Mouse (Mus musculus): ENCODE measurements around the gene Iqcf6. TPM values are rescaled to one million over a fixed set of nuclear protein-coding genes. Genes with fewer than 3 reads are reported as not detected.
A peak's percentile ranks its signal among the peaks of the same experiment; 100 is the strongest.

The Iqcf6 gene
- total and polyA plus RNA-seq, 3 experiments, result not detected

DNA sequence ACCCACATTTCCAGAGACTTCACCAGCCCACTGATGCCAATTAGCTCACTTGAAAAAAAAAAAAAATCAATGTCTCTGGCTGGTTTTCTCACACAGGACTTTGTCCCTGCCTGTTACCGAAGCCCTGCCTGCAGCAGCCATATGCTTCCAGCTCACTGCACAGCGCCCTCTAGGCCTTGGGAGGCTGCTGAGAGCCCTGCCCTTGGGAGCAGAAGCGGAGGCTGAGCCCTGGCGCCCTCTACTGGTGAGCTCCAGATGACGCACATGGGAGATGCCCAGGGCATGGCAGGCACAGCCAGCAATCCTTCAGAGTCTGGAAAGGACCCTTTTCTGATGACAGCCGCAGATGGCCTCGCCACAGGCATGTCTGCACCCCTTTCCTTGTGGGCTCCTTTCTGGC is 16.7 kb downstream of the Iqcf6 start:
- H3K36me3 ChIP-seq (replicated peaks in 1 of 2; ENCODE audit: control insufficient read depth in 1 of 2, insufficient read depth in 1 of 2, low read length in 1 of 2), result no peaks in the 10 kb centered on the region
- in situ Hi-C loops (cut with MboI; ENCODE audit: low pct_ligation_motif_present, low pct_unique_long_range_greater_than_20kb, low sequenced_read_pairs), result no loop called here

DNA sequence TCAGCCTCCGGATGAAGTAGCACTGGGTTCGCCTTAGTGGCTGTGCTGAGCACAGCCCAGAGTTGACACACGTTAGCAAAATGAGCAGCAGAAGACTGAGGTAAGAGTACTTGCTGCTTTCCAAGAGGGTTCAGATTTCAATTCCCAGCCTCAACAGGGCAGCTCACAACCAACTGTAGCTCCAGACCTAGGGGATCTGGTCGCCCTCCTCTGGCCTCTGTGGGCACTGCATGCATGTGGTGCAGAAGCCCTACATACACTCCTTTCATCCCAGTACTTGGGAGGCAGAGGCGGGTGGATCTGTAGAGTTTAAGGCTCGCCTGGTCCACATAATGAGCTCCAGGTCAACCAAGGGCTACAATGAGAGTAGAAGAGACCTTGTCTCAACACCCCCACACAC is 17.4 kb downstream of the Iqcf6 start:
- H3K27me3 ChIP-seq (replicated peaks), result peaks cover 67% of the 10 kb centered on the region
- no peaks in the 10 kb centered on the region for H3K79me2 ChIP-seq (replicated peaks; ENCODE audit: control insufficient read depth, extremely low read depth, insufficient read depth, poor library complexity, severe bottlenecking)
- H3K4me2 ChIP-seq (ENCODE audit: insufficient read depth, low read depth, poor library complexity, severe bottlenecking), result no peak overlapping the region
- in situ Hi-C loops (cut with MboI; ENCODE audit: low pct_ligation_motif_present, low pct_unique_long_range_greater_than_20kb, low sequenced_read_pairs) (no loop called here), dilution Hi-C loops (cut with MboI; ENCODE audit: extremely low pct_ligation_motif_present, extremely low pct_unique_long_range_greater_than_20kb, low sequenced_read_pairs) (no loop called here)
- H3K9me3 ChIP-seq (replicated peaks; ENCODE audit: low read length), result peaks cover 22% of the 10 kb centered on the region
- DNase-seq (ENCODE audit: extremely low read depth), result peak; percentile 29
- no peak overlapping the region for H3K27ac ChIP-seq (ENCODE audit: insufficient read depth, low read depth)
- H3K9ac ChIP-seq (ENCODE audit: insufficient read depth, low read depth), result no peak overlapping the region
- no peaks in the 10 kb centered on the region for H3K36me3 ChIP-seq (replicated peaks in 1 of 2; ENCODE audit: control insufficient read depth in 1 of 2, insufficient read depth in 1 of 2, low read length in 1 of 2)
- H3K4me3 ChIP-seq (replicated peaks in 1 of 3; ENCODE audit: low read depth in 2 of 3, low read length in 2 of 3, poor library complexity in 1 of 3), result no peak overlapping the region
- H3K4me1 ChIP-seq (ENCODE audit: control insufficient read depth in 1 of 2, insufficient read depth in 2 of 2), result peaks cover 11 to 12% of the 10 kb centered on the region in 2 experiments
- TF ChIP-seq SMC3 (IDR thresholded peaks at IDR 0.05; ENCODE audit: low read depth, low read length) (peak; percentile 44), TBP (conservative IDR thresholded peaks at IDR 0.05; ENCODE audit: low read depth, low read length) (no peak), CTCF (conservative IDR thresholded peaks at IDR 0.05 in 1 of 2, IDR thresholded peaks at IDR 0.05 in 1 of 2; ENCODE audit: low read depth in 2 of 2, low read length in 2 of 2) (peak in 1 of 2 experiments; percentile 59; a peak in 2 of 4 replicates), RAD21 (IDR thresholded peaks at IDR 0.05; ENCODE audit: low read depth, low read length) (peak; percentile 15)

More for the DNA sequence above, 16.7 kb downstream of the Iqcf6 start:
- Histone ChIP-seq H3K4me1 (ENCODE audit: control insufficient read depth in 1 of 2, insufficient read depth in 2 of 2) (peaks cover 13 to 14% of the 10 kb centered on the region in 2 experiments), H3K9ac (ENCODE audit: insufficient read depth, low read depth) (no peak overlapping the region), H3K79me2 (replicated peaks; ENCODE audit: control insufficient read depth, extremely low read depth, insufficient read depth, poor library complexity, severe bottlenecking) (no peaks in the 10 kb centered on the region), H3K27me3 (replicated peaks) (peaks cover 68% of the 10 kb centered on the region), H3K9me3 (replicated peaks; ENCODE audit: low read length) (peaks cover 22% of the 10 kb centered on the region), H3K4me3 (replicated peaks in 1 of 3; ENCODE audit: low read depth in 2 of 3, low read length in 2 of 3, poor library complexity in 1 of 3) (no peak overlapping the region), H3K27ac (ENCODE audit: insufficient read depth, low read depth) (no peak overlapping the region), H3K4me2 (ENCODE audit: insufficient read depth, low read depth, poor library complexity, severe bottlenecking) (no peak overlapping the region)
- TF ChIP-seq PAX5 (IDR thresholded peaks at IDR 0.05; ENCODE audit: low read length), result no peak
- no peak for TF ChIP-seq POLR2AphosphoS2 (IDR thresholded peaks at IDR 0.05; ENCODE audit: low read depth, low read length)
- peak; percentile 46 for TF ChIP-seq TCF12 (IDR thresholded peaks at IDR 0.05; ENCODE audit: low read depth, low read length)
- TF ChIP-seq MYC (IDR thresholded peaks at IDR 0.05; ENCODE audit: low read depth, low read length), result peak; percentile 85
- TF ChIP-seq EP300 (IDR thresholded peaks at IDR 0.05; ENCODE audit: low read length), result no peak
- peak; percentile 67 to 100; a peak in 3 of 4 replicates for TF ChIP-seq CTCF (conservative IDR thresholded peaks at IDR 0.05 in 1 of 2, IDR thresholded peaks at IDR 0.05 in 1 of 2; ENCODE audit: low read depth in 2 of 2, low read length in 2 of 2)
- 0 out of 2 replicates have a peak, but pooled peaks have one; percentile 28 for TF ChIP-seq HCFC1 (IDR thresholded peaks at IDR 0.05; ENCODE audit: low read depth, low read length)
- no peak for TF ChIP-seq USF2 (conservative IDR thresholded peaks at IDR 0.05; ENCODE audit: low read depth, low read length)
- TF ChIP-seq SMC3 (IDR thresholded peaks at IDR 0.05; ENCODE audit: low read depth, low read length), result peak; percentile 92
- no peak for TF ChIP-seq ELF1 (IDR thresholded peaks at IDR 0.05; ENCODE audit: low read depth, low read length)
- peak; percentile 29; the same call in 1 of the 2 replicates for TF ChIP-seq MEF2A (IDR thresholded peaks at IDR 0.05; ENCODE audit: borderline replicate concordance, low read depth, low read length)
- peak; percentile 68; the same call in 1 of the 2 replicates for TF ChIP-seq NELFE (IDR thresholded peaks at IDR 0.05; ENCODE audit: low read depth, low read length)
- TF ChIP-seq NRF1 (IDR thresholded peaks at IDR 0.05; ENCODE audit: low read depth, low read length), result 0 out of 2 replicates have a peak, but pooled peaks have one; percentile 10
- TF ChIP-seq MXI1 (IDR thresholded peaks at IDR 0.05; ENCODE audit: low read depth, low read length), result no peak
- peak; percentile 82 for TF ChIP-seq MAX (IDR thresholded peaks at IDR 0.05; ENCODE audit: low read length)
- TF ChIP-seq POLR2A (IDR thresholded peaks at IDR 0.05; ENCODE audit: low read depth, low read length), result no peak
- no peak for TF ChIP-seq MAZ (IDR thresholded peaks at IDR 0.05; ENCODE audit: low read depth, low read length)
- TF ChIP-seq RAD21 (IDR thresholded peaks at IDR 0.05; ENCODE audit: low read depth, low read length), result peak; percentile 67
- TF ChIP-seq TBP (conservative IDR thresholded peaks at IDR 0.05; ENCODE audit: low read depth, low read length), result no peak
- dilution Hi-C loops (cut with MboI; ENCODE audit: extremely low pct_ligation_motif_present, extremely low pct_unique_long_range_greater_than_20kb, low sequenced_read_pairs), result no loop called here
- peak; percentile 90 for DNase-seq (ENCODE audit: extremely low read depth)

All from CH12.LX (cell line).